28 mouse cellular contexts compared by ENCODE assay signal in the genomic region with DNA sequence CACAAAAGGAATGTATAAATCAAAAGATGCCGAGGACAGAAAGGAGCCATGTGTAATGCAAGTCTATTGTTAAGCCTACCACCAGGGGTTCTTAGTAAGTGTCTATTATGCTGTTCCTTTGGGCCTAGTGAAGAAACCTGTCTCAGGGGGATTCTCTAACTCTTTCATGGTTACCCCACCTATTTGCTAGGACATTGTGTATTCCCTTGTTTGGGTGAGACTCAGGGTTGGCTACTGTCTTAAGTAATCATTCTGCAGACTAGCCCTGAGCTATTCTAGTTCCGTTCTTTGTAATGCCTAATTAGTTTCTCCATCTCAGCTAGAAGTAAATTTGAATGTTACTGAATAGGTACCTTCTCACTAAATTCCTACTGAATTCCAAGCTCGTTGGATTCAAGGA.
"Had no signal": no experiment of that assay in that cellular context is flagged by ENCODE, and none has a peak within 500 bp of the region (broad histone marks: within the 10 kb centered on the region; RNA-seq: fewer than 3 reads in every experiment).

No protein-coding gene starts in this region.

- H3K4me1 ChIP-seq: limb, embryonic 10.5 days; limb, embryonic 12.5 days; limb, embryonic 13.5 days; limb, embryonic 15.5 days; liver, embryonic 12.5 days; liver, embryonic 13.5 days; liver, embryonic 15.5 days; lung, embryonic 15.5 days; megakaryocyte, embryonic 14.5 days; midbrain, embryonic 10.5 days; midbrain, embryonic 12.5 days; midbrain, embryonic 13.5 days; midbrain, embryonic 15.5 days; neural tube, embryonic 12.5 days had no signal

- H3K9me3 ChIP-seq: limb, embryonic 10.5 days; limb, embryonic 12.5 days; limb, embryonic 13.5 days; limb, embryonic 15.5 days; liver, embryonic 12.5 days; liver, embryonic 13.5 days; liver, embryonic 15.5 days; lung, embryonic 15.5 days; megakaryocyte, embryonic 14.5 days; midbrain, embryonic 10.5 days; midbrain, embryonic 12.5 days; midbrain, embryonic 13.5 days; midbrain, embryonic 15.5 days; neural tube, embryonic 12.5 days had no signal

- H3K27ac ChIP-seq: limb, embryonic 10.5 days; limb, embryonic 12.5 days; limb, embryonic 13.5 days; limb, embryonic 15.5 days; liver, embryonic 12.5 days; liver, embryonic 13.5 days; liver, embryonic 14.5 days; liver, embryonic 15.5 days; lung, embryonic 15.5 days; macrophage; midbrain, embryonic 10.5 days; midbrain, embryonic 12.5 days; midbrain, embryonic 13.5 days; midbrain, embryonic 15.5 days; neural tube, embryonic 12.5 days had no signal

- H3K36me3 ChIP-seq: limb, embryonic 10.5 days; limb, embryonic 12.5 days; limb, embryonic 13.5 days; limb, embryonic 15.5 days; liver, embryonic 12.5 days; liver, embryonic 13.5 days; liver, embryonic 15.5 days; lung, embryonic 15.5 days; midbrain, embryonic 10.5 days; midbrain, embryonic 12.5 days; midbrain, embryonic 13.5 days; midbrain, embryonic 15.5 days; neural tube, embryonic 12.5 days had no signal

- DNase-seq: left cerebral cortex, postnatal 4 days; liver; liver, embryonic 13.5 days; liver, postnatal 0 days; lung, adult 18-20 months; lung, adult 2 months; lung, embryonic 14.5 days; lung, postnatal 10 days; lung, postnatal 14 days; lung, postnatal 36 days; lung, postnatal 4 days; midbrain, embryonic 14.5 days had no signal

- H3K9ac ChIP-seq: limb, embryonic 12.5 days; limb, embryonic 13.5 days; limb, embryonic 15.5 days; liver, embryonic 12.5 days; liver, embryonic 13.5 days; liver, embryonic 14.5 days; liver, embryonic 15.5 days; liver, postnatal 0 days; lung, embryonic 14.5 days; lung, embryonic 15.5 days; midbrain, embryonic 12.5 days; midbrain, embryonic 13.5 days; midbrain, embryonic 15.5 days; neural tube, embryonic 12.5 days had no signal

- H3K4me3 ChIP-seq: limb, embryonic 10.5 days; limb, embryonic 12.5 days; limb, embryonic 13.5 days; limb, embryonic 15.5 days; liver, embryonic 12.5 days; liver, embryonic 13.5 days; liver, embryonic 15.5 days; lung, embryonic 15.5 days; megakaryocyte, embryonic 14.5 days; midbrain, embryonic 10.5 days; midbrain, embryonic 12.5 days; midbrain, embryonic 13.5 days; midbrain, embryonic 15.5 days; myocyte; neural tube, embryonic 12.5 days had no signal
